Mouse (Mus musculus): ENCODE data around the gene Eftud2.

DNA sequence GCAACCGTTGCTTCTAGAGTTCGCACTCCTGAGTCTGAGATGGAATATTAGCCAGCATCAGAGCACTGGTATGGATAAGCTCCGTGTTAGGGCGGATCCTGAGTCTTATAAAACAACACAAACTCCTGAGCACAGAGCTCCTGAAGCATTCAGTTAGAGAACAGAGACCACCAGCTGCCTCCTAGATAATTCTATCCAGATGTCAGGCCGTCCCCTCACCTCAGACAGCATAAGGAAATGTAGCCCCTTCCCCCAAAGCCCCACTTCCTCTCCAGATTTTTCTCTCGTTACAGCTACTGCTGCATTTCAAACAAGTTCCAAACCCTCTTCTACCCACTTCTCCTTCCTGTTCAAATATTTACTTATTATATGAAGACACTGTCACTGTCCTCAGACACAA is 24.8 kb downstream of the Eftud2 start:
- TF ChIP-seq TAL1 (IDR thresholded peaks at IDR 0.05; ENCODE audit: low read length) (no peak), GATA1 (IDR thresholded peaks at IDR 0.05; ENCODE audit: low read length) (no peak)
